Mouse (Mus musculus) liver, embryonic 14.5 days (tissue): ENCODE results near the gene Rpusd4.

Experiments
- CTCF ChIP-seq: IDR thresholded peaks from 2 replicates; pipeline ENCODE4 v1.5.1; 2016; ENCODE audit warnings: antibody characterized with exemption, low read depth, control low read depth
- EP300 ChIP-seq: IDR thresholded peaks from 2 replicates; pipeline ENCODE4 v1.6.1; 2016; ENCODE audit warnings: antibody characterized with exemption, low read depth

- TF ChIP-seq CTCF (no peak), EP300 (no peak)
Observed at GRCm38 (mm10) chr9:35278451-35278850, 10.8 kb downstream of the Rpusd4 start.
